Mouse (Mus musculus) adrenal gland, adult 2 months (tissue): ENCODE data around the gene Trappc11. TPM values are rescaled to one million over a fixed set of nuclear protein-coding genes. Genes with fewer than 3 reads are reported as not detected.
"Not testable (repeated sequence)": the region's sequence is repeated elsewhere in the genome, so short reads cannot be mapped to it uniquely, and the experiment has no call there.

ENCODE experiments used
- DNase-seq: peaks from one replicate; pipeline ENCODE4 v3.0.0; 2021
- polyA plus RNA-seq: library from polyadenylated mRNA; depleted of rRNA; stranded (reverse); fragments of >200 nt; gene quantifications from 2 replicates; pipeline ENCODE4 v1.2.3, GENCODE M21; 2012; rRNA removed
- total RNA-seq, 2 experiments: library from RNA; stranded (reverse); gene quantifications; 2 replicates each; pipeline ENCODE4 v1.2.3; 2021

Gene Trappc11
- total and polyA plus RNA-seq, 3 experiments: 16.1 to 37.0 (median 36.5) TPM

GRCm38 (mm10) chr8:47487231-47487630 lies 46.0 kb downstream of the Trappc11 start:
- no peak for DNase-seq

- DNase-seq: no peak
Measured at GRCm38 (mm10) chr8:47482354-47483071, 50.8 kb downstream of the Trappc11 start.

- DNase-seq: no peak
Measured at GRCm38 (mm10) chr8:47480039-47480438, 53.2 kb downstream of the Trappc11 start.

- peak; percentile 19 for DNase-seq
Measured at GRCm38 (mm10) chr8:47461650-47462049, 71.6 kb downstream of the Trappc11 start.

GRCm38 (mm10) chr8:47459216-47459749 lies 74.0 kb downstream of the Trappc11 start:
- DNase-seq: no peak

GRCm38 (mm10) chr8:47458591-47458990 lies 74.7 kb downstream of the Trappc11 start:
- DNase-seq: peak; percentile 14

GRCm38 (mm10) chr8:47449211-47449610 lies 84.1 kb downstream of the Trappc11 start:
- DNase-seq: not testable (repeated sequence)

- DNase-seq: no peak
Measured at GRCm38 (mm10) chr8:47446312-47447046, 86.8 kb downstream of the Trappc11 start, which contains the start of gene Stox2. Gene Stox2, minus strand, starts transcription at chr8:47446362.

Other genes with a start within 250 kb of the Trappc11 start
- gene Stox2, start 87.1 kb downstream of the Trappc11 start, total RNA-seq: 10 to 100 TPM in 1 of 2 experiments, 1 to 10 TPM in 1; 9.6 to 12.4 TPM
- 2.5 and 3.6 TPM in 2 replicates for gene Stox2, start 87.1 kb downstream of the Trappc11 start, polyA plus RNA-seq
- gene Rwdd4a, start 194 bp upstream of the Trappc11 start, total RNA-seq: 10 to 100 TPM; 54.4 to 55.5 TPM
- 31.4 and 31.5 TPM in 2 replicates for gene Rwdd4a, start 194 bp upstream of the Trappc11 start, polyA plus RNA-seq
- gene Ing2, start 142.1 kb upstream of the Trappc11 start, total RNA-seq: 10 to 100 TPM; 20.0 to 24.9 TPM
- 1.7 and 1.9 TPM in 2 replicates for gene Ing2, start 142.1 kb upstream of the Trappc11 start, polyA plus RNA-seq
- gene Cdkn2aip, start 180.5 kb upstream of the Trappc11 start, total RNA-seq: 10 to 100 TPM; 11.0 to 12.9 TPM
- 26.0 and 38.1 TPM in 2 replicates for gene Cdkn2aip, start 180.5 kb upstream of the Trappc11 start, polyA plus RNA-seq